Mouse (Mus musculus): Measurements from ENCODE around the gene Tas1r2.

The Tas1r2 gene

GRCm38 (mm10) chr4:139638356-139638755, 15.0 kb upstream of the Tas1r2 start:
- no peak for DNase-seq (ENCODE audit: low spot score in 2 of 2)

- no peak for DNase-seq (ENCODE audit: low spot score in 2 of 2)
Observed at GRCm38 (mm10) chr4:139639801-139640200, 13.5 kb upstream of the Tas1r2 start.

GRCm38 (mm10) chr4:139640333-139640732, 13.0 kb upstream of the Tas1r2 start:
- DNase-seq (ENCODE audit: low spot score in 2 of 2), result no peak

DNA sequence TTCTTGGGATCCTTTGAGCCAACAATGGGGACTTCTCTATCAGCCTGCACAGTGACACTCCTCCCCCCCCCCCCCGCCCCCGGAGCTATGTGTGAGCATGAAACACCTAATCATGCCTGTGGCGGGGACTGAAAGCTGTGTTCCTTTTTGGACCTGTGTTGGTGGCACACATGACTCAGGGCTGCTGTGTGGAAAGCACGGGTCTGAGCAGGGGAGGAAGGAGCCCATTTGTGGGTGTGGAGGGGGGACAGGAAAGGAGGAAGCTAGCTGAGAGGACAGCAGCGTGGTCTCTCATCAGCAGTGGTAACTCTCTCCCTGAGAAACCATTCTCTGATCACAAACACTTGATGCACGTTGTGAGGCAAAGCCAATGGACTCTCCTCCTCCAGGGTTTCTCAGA, 12.6 kb upstream of the Tas1r2 start:
- DNase-seq (ENCODE audit: low spot score in 2 of 2), result no peak

DNA sequence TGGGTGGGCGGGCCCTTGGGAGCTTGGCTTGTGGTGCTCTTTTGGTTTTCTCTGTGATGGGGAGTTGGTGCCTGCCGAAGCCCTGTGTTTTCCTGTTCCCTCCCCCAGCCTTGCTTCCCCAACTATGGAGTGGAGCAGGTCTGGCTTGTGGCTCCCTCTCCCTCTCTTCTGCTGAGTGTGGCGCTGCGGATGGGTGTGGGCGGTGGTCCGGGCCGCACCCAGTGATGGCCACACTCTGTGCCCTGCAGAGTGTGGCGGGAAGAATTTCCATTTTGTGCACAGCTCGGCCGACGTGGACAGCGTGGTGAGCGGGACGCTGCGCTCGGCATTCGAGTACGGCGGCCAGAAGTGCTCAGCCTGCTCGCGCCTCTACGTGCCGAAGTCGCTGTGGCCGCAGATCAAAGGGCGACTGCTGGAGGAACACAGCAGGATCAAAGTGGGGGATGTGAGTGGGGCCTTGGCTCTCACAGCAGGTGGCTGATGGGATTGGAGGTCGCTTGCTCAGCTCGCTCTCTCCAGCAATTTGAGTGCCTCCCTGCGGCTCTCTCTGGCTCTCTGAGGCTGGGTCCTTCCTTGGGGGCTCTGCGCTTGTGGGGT, 11.4 kb upstream of the Tas1r2 start:
- DNase-seq (ENCODE audit: low spot score in 2 of 2), result no peak

DNA sequence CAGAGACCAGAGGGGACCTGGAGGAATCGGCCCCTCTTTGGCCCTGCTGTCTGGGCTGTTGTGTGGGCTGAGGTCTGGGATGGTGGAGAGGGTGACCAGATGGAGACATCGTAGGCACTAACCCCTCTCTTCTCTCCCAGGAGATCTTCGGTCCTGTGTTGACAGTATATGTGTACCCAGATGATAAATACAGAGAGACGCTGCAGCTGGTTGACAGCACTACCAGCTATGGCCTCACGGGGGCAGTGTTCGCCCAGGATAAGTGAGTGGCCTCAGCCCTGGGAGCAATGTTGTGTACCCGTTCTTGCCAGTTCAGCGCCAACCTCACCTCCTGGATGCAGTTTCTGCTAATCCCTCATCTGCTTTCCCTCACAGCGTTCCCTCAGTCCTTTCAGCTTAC, 9.4 kb upstream of the Tas1r2 start:
- DNase-seq (ENCODE audit: low spot score in 2 of 2), result peak; percentile 38 to 59

DNA sequence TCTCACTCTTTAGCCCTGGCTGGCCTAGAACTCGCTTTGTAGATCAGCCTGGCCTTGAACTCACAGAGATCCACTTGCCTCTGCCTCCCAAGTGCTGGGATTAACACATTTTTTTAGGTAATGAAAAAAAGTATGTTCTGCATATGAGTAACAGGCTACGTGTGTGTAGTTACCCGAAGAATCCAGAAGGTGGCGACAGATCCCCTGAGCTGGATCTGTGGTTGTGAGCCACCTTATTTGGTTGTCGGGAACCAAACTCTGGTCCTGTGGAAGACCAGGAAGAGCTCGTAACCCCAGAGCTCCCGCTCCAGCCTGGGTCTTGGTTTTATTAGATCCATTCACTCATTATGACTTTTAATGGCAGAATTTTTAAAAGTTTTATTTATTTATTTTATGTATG, 6.4 kb upstream of the Tas1r2 start:
- no peak for DNase-seq (ENCODE audit: low spot score in 2 of 2)

- DNase-seq (ENCODE audit: low spot score in 2 of 2), result no peak
Observed at GRCm38 (mm10) chr4:139650086-139650743, 3.1 kb upstream of the Tas1r2 start.

- no peak for DNase-seq (ENCODE audit: low spot score in 2 of 2)
Observed at GRCm38 (mm10) chr4:139650907-139651306, 2.4 kb upstream of the Tas1r2 start.

GRCm38 (mm10) chr4:139661897-139662296, 8.6 kb downstream of the Tas1r2 start:
- no peak for DNase-seq (ENCODE audit: low spot score in 2 of 2)

GRCm38 (mm10) chr4:139667632-139668031, 14.3 kb downstream of the Tas1r2 start:
- DNase-seq (ENCODE audit: low spot score in 2 of 2), result no peak

GRCm38 (mm10) chr4:139669847-139670246, 16.5 kb downstream of the Tas1r2 start:
- DNase-seq (ENCODE audit: low spot score in 2 of 2), result peak; percentile 20 to 36

GRCm38 (mm10) chr4:139675696-139676095, 22.4 kb downstream of the Tas1r2 start:
- DNase-seq (ENCODE audit: low spot score in 2 of 2), result no peak

DNA sequence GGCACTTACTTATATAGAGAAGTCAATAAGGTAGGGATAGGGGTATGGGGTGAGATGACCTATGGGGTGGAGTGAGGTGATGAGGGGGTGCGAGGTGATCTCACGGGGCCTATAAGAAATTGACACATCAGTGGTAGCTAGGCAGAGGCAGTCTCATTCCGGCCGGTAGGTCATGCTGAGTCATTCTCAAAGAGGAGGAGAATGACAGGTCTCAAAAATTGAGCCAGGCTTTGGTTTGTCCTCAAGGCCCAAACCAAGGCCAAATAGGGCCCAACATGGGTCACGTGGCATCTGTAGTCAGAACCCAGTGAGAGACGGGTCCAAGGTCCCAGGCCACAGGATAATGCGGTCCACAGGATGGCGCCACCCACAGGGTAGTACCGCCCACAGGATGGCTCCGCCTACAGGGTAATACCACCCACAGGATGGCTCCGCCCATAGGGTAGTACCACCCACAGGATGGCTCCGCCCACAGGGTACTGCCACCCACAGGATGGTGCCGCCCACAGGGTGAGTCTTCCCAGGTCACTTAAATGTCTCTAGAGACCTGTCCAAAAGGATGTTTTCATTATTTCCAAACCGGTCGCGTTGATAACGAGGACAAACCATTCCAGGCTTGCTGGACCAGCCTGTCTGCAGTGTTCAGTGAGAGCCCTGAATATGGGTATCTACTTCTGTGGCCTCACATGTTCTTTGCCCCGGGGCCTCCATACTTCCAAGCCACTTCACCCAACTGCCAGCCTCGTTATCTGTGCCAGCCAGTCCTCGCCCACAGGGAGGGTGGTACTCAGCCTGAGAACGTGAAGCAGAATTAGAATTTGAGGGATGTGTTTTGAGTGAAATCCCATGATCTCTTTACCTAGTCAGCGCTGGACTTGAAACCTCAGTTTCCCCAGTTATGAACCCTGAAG, 30.6 kb downstream of the Tas1r2 start:
- DNase-seq (ENCODE audit: low spot score in 2 of 2), result no peak

DNA sequence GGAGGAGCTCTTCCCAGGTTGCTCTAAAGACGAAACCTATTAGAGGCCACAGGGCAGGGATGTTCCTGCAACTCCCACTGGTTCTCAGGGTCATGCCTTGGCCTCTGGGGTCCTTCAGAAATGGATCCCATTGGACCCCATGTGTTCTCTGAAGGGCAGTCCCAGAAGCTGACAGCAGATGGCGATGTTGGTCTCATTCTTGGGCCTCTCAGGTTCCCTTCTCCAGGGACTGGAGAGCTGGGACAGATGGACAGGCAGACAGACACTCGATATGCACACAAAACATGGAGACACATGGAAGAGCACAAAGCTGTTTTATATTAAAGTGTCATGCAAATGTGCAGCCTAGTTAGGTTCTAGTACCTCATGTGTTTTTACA, 31.3 kb downstream of the Tas1r2 start:
- DNase-seq (ENCODE audit: low spot score in 2 of 2), result peak in 1 of 2 experiments; percentile 32

- DNase-seq (ENCODE audit: low spot score in 2 of 2), result no peak
Observed at GRCm38 (mm10) chr4:139688058-139688457, 34.7 kb downstream of the Tas1r2 start.

DNA sequence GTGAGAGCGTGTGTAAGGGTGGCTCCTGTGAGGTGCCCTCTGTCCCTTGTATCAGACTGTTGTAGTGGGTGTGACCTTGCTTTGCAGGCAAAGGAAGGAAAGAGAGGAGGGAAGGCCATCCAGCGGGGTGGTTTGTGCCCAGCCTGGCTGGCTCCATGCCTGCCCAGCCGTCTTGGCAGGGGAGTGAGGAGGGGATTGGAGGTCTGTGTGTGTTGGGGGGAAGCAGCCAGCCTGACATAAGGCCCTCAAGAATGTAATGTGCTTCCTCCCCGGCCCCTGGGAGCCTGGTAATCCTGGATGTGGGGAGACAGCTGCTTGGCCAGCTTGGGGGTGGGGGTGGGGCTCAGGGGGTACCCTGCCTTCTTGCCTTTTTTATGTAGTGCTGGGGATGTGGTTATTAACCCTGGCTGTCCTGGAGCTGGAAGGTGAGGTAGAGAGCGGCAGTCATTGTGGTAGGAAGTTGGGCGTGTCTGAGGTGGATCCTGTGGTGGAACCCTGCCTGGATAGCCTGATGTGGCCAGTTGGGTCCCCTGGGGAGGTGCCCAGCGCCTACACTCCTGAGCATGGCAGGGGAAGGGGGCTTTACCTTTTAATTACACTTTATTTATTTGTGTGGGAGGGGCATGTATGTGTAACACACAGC, 36.4 kb downstream of the Tas1r2 start:
- DNase-seq (ENCODE audit: low spot score in 2 of 2), result no peak

DNA sequence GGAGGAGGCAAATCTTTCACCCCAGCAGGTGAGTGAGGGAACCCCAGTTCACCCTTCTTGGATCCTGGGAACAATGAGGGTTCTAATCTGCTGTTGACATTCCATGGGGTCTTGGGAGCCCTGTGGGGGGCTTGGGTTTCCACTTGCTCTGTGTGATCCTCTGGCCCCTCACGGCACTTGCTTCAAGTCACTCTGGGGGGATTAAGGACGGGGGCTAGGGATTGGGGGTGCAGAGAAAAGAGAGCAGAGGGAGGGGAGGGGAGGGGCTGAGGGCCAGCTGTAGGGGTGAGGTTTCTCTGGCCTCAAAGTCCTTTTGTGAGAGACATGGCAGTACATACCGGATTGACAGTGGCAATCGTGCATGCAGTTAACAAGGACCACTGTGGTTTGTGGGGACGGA, 40.0 kb downstream of the Tas1r2 start:
- DNase-seq (ENCODE audit: low spot score in 2 of 2), result no peak

- no peak for DNase-seq (ENCODE audit: low spot score in 2 of 2)
Observed at GRCm38 (mm10) chr4:139697755-139698154, 44.4 kb downstream of the Tas1r2 start.

DNA sequence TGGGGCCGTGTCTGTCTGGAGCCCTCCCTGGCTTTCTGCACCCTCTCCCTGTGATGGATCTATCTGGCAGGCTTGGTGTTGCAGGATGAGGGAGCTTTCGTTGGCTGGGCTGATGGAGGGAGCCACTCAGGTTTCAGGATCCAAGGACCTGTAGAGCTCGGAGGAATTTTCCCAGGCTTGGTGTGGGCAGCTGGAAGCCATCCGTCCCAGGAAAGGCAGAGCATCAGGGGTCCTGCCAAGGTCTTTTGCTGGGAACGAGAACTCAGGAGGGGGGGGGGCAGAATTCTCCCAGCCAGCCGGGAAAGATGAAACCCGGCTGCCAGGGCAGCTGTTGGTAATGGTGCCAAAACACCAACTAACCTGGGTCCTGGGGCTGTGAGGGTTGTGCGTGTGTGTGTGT, 45.3 kb downstream of the Tas1r2 start:
- no peak for DNase-seq (ENCODE audit: low spot score in 2 of 2)

GRCm38 (mm10) chr4:139702914-139703313, 49.6 kb downstream of the Tas1r2 start:
- no peak for DNase-seq (ENCODE audit: low spot score in 2 of 2)

DNA sequence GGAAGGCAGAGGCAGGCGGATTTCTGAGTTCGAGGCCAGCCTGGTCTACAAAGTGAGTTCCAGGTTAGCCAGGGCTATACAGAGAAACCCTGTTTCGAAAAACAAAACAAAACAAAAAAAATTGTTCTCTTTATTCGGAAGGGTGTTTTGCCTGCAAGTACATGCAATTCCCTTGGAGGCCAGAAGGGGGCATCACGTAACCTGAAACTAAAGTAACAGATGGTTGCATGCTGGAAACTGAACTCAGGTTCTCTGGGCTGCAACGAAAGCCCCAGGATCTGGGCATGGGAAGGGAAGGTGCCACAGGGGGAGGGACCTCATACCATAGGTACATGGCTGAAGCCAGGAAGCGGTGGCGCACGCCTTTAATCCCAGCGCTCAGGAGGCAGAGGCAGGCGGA, 50.1 kb downstream of the Tas1r2 start:
- DNase-seq (ENCODE audit: low spot score in 2 of 2), result no peak

Data from natural killer cell, adult 2 months (primary cell).